Mouse (Mus musculus) 416B (cell line): ENCODE results near the gene Nenf.

Source experiments
- DNase-seq: peaks from one replicate; pipeline ENCODE4 v3.0.0; 2011; ENCODE audit warnings: low read depth

The Nenf gene

DNA sequence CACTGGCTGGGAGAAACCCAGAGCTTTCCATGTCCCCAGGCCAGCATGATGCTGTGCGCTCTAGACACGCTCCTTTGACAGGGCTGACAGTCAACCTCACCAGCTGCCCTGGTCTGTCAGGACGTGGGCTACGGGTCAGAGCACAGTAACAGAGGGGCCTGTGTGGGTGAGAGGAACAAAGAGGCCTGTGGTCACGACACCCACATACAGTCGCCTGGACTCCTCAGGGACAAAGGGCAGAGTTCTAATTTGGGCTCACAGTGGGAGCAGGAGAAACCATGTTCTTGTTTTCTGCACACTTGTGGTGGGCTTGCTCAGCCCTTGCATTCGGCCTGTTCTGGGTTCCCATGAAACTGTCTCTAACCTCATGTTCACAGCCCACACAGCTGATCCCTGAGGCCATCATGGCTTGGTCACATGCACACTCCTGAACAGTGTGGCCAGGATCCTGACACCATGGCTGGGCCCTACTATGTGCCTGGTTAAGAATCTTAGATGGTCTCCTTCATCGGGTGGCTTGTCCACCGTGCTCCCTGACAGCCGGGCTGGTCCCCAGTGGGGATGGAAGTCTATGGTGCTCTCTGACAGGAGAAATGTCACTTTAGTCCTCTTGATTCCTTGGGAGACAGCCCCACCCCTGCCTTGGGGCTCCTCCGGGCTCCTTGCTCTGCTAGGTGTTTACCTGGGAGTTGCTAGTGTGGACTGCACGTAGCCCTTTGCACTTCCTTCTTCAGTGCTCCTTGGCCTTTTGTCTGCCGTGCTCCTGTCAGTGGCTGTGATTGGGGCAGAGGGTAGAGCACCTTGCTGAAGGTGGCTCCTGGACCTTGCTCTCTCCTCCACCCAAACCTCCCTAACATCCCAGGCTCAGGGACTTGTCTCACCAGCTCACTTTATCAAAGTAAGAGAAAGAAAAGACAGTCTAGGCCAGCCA, 34.6 kb downstream of the Nenf start:
- no peak for DNase-seq

DNA sequence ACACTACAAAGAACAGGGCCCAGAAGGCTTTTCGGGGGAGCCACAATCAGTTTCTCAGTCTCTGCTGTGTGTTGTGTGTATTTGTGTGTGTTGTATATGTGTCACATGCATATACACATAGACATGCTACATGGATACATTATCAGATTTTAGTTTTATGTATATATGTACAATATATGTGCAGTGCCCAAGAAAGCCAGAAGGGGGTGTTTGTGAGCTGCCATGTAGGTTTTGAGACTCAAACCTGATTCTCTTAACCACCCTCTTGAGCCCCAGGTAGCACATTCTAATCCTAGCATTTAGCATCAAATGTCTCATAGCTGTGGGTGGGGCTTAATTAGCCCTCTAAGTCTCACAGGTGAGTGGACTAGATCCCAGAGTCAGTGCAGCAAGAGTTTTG, 35.7 kb downstream of the Nenf start:
- DNase-seq, result no peak

DNA sequence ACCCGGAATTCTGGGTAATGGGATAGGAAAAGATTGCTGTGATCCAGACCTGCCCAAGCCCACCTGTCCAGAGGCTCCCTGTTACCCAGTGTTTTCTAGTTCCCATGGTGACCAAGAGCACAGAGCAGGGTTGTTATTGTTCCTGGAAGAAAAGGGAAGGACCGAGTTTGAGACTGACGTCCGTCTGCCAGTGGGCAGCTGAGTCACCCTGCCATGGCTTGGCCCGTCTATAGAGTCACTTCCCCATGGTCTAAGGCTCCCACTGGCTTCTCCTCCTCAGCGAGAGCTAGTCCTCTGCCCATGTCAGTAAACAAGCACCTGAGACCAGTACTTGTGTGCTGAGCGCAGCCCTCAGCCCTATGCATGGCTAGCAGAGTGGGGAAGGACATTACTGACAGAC, 36.8 kb downstream of the Nenf start:
- peak; percentile 74 for DNase-seq

DNA sequence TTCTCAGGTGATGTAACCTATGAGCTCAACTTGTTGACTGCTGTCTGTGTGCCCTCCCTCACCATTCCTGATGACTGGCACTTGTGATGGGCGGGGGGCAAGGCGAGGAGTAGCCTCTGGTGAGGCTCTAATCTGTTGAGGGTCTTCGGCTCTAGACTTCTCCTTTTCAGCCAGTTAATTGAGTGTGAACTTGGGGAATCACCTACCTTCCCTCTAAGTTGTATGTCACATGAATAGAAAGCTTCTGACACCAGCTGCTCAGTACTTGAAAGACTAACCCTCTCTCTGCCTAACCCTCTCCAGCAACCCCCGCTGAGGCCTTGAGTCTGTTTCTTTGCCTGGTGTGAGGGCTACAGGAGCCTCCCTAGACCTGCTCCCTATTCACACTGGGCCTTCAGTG, 39.7 kb downstream of the Nenf start:
- DNase-seq, result no peak

DNA sequence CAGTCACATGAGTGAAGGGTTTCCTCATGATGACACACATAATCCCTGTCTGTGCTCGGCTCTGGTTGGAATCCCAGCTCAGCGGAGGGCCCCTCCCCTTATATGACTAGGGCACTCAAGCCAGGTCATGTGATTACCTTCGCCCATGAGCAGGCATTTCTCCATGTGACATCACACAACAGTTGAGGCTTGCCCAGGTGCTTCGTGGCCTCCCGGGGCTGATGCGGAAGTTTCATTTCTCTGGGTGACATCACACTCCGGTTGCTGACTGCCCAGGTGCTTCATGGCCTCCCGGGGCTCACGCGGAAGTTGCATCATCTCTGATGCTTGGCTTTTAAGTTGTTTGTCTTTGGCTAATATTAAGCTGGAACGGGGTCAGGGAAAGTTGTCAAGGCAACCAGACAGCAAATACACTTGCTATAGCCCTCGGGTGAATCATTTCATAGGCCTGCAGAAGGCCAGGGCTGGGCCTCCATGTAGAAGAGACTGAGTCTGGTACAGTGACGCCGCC, 40.4 kb downstream of the Nenf start:
- peak; percentile 65 for DNase-seq

DNA sequence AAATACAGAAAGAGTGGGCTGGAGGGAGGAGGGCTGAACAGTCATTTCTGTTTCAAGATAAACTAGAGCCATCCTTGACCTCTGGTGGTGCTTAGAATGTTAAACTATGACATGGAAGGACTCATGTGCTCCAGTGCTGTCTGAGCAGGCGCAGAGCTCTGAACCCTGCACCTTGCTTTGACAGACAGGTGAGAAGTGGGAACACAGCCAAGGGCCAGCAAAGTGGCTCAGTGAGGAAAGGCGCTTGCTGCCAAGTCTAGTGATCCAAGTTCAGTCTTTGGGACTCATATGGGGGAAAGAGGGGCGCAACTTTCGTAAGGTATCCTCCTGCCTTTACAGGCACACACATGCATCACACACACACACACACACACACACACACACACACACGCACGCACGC, 41.8 kb downstream of the Nenf start:
- no peak for DNase-seq

DNA sequence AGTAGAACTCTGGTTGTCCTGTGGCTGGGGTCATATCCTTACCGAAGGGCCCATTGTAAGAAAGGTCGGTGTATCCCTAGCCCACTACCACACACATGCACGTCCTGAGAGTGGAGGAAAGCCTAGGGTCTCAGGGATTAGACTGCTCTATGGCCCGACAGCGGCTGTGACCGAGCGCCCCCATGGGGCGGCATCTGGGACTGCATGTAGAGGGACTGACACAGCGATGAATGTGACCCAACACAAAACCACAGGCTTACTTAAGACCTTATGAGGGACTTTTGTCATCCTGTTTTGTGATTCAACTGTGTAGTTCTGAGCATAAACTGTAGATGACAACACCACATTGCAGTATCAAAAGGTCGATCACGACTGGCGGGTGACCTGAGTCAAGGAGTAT, 42.5 kb downstream of the Nenf start:
- DNase-seq, result peak; percentile 90

DNA sequence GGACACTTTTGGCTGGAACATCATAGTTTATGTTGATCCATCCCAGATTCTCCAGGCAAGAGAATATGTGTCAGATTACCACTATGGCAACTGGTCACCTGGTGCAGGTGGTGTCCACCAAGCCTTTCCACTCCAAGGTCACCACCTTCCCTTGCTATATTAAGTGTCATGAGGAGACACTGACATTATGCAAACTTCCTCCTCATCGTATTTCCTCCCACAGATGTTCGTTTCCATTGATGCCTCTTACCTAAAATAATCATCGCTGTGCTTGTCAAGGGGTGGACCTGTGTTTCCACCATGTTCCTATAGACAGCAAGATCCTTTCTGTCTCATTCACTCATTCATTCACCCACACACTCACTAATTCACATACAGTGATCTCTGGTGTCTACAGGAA, 45.3 kb downstream of the Nenf start:
- DNase-seq, result no peak

DNA sequence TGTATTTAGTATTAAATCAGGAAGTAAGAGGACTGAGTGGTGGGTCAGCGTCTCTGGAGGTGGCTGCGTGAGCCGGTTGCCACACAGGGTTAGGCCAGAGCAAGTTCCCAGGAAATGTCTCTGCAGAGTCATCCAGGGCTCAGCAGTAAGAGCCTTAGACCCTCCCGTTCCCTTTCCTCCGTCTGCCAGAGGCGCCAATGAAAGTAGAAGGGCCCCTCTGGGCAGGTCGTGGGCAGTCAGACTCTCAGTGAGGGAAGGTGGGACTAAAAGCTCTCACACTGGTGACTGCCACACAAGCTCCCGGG, 48.4 kb downstream of the Nenf start:
- DNase-seq, result peak; percentile 19

DNA sequence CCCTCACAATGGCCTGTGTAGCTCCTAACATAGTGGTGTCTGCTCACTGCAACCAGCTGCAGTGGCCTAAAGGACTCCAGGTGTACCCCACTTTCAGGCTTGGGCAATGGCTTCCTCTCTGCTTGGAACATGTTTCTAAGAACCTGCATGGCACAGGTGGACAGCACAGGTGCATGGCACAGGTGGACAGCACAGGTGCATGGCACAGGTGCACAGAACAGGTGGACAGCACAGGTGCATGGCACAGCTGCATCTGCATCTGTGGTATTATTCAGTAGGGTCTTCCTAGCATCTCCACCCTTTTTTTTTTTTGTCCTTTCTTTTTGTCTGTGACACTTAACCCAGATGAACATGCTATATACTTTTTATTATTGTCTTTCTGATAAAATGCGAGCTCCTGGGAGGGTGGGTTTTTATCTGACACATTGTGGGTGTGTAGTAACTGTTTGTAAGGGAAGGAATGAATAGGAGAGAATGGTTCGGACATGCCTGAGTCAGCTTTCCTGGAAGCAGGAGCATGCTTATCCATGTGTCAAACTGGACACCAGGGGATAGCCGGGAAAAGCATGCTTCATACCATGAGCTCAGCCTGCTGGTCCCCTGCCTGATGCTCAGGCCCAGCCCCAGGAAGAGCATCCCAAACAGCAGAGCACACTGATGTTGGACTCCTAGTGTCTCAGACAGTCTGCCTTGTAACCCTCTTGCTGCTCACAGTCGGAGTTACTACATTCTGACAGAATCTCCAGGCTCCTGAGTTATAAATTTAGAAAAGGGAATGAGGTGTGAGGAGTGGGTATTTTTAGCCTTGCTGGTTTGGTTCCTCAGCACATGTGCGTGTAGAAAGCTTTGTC, 49.0 kb downstream of the Nenf start:
- no peak for DNase-seq

DNA sequence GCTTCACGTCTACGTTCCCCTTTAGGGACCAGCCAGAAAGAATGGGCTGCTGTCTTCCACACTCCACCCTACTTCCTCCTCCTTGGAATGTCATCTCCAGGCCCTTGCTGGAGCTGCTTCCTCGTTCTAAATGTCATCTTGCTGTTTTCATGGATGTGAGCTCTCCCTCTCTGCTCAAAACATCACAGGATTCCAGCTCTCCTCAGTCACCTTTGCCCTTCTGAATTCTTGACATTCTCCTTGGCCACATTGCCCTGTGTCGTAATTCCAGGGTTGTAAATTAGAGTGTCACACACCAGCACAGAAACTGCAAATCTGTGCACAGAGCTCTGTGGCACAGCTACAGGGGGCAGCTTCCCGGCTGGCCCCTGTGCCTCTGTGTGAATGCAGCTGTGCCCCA, 50.1 kb downstream of the Nenf start:
- DNase-seq, result no peak

DNA sequence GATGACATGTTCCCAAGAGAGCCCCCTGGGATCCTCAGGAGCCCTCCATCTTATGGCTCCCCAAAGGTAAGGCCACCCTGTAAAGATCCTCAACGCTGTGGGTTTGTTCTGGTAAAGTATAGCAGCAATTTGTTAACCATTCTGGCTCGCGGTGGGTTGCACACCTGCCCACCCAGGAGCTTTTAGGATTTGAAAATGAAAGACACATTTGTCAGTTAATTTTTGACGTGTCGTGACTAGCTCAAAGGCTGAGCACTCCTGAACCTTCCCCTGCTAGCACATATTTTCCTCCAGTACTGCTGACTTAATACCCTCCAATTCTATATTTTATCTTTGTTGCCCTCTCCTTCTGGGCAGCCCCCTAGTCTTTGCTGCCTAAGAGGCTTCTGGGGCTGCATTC, 50.8 kb downstream of the Nenf start:
- DNase-seq, result no peak

DNA sequence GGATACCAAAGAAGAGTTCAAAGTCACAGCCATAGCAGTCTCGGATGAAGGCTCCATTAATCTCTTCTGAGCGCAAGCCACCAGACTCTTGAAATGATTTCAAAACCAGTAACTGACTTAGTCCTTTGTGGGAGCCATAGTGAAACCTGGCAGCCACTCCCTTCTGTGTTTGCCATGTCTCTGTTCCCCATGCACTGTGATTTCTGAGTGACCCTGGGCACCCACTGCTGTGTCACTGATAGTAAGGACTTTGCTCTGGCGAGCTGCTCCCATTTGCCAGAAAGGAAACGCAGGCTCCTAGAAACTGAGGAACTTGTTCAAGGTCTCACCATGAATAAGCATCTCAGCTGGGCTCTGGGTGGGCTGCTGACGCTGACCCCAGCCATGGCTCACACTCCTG, 54.5 kb downstream of the Nenf start:
- DNase-seq, result no peak

DNA sequence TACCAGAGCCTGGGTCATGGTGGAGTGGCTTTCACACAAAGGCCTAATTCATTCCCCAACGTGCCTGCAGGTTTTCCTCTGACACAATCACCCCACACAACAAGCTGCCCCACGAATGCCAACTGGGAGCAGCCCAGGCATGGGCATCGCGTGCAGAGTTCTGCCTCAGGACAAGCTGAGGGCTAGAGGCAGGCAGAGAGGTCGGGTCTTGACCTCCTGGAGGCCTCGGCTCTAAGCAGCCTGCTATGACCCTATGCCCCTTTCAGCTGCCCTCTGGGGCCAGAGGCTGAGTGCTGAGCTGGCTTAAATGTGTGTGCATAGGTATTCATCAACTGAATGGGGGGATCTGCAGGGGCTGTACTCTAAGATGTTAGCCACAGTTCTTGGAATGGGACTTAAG, 56.1 kb downstream of the Nenf start:
- DNase-seq, result no peak

DNA sequence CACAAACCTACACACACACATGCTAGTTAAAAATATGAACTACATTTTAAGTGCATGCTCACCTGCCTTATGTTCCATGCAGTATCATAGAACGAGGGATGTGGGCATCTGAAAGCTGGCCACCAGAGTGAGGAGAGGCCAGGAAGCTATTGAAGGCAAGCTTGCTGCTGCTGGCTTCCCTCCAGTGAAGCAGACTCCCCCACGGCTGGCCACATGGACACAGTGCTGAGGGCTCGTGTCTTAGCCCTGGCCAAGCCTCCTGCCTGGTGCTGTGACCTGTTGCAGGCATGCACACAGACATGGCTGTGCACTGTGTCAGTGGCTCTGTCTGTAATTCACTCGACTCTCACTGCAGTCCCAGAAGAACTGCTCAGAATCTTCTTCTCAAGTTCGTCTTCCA, 58.3 kb downstream of the Nenf start:
- DNase-seq, result no peak

DNA sequence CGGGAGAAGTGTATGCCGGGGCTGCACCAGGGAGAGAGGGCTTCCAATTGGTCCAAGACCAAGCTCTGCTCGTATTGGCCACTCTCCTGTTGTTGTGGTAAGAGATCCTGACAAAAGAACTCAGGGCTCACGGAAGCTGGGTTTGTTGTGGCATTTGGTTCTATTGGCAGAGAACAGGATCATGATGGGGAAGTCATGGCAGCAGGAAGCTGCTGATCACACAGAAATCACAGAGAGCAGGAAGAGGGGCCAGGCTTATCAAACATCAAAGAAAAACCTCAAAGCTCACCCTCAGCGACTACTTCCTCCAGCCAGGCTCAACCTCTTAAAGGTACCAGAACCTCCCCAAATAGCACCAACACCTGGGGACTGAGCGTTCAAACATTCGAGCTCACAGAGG, 58.9 kb downstream of the Nenf start:
- peak; percentile 66 for DNase-seq

DNA sequence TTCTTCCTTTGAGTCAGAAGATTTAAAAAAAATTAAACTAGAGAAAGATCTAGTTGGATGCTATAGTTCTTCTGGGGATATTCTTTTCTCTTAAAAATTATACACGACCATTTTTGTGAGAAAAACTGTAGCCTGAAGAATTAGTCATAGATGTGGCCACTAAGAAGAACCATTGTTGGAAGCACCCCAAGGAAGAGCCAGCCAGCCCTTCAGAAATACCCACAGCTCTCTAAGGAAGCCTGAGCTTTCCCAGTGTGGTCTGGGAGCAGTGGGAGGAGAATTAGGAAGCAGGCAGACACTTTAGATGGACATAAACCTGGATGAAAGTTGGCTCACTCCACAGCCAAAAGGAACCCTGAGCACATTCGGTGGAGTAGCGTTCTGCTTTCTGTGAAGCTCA, 59.5 kb downstream of the Nenf start:
- DNase-seq, result no peak

DNA sequence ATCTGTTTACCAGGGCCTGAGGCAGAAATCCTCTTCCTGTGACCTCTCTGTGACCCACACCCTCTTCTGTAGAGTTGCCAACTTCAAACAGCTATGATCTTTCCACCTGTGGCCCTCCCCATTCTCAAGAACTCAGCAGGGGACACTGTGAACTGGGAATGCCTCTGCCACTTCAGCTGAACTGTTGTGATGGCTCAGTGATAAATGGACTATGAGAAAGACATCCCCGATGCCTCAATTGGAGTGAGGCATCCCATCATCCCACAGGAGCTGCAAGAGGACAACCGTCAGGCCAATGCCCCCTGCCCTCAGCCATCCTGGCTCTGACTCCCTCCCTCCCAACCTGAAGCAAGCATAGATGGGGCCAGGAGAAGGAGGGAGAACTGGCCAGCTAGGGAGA, 60.0 kb downstream of the Nenf start:
- no peak for DNase-seq

DNA sequence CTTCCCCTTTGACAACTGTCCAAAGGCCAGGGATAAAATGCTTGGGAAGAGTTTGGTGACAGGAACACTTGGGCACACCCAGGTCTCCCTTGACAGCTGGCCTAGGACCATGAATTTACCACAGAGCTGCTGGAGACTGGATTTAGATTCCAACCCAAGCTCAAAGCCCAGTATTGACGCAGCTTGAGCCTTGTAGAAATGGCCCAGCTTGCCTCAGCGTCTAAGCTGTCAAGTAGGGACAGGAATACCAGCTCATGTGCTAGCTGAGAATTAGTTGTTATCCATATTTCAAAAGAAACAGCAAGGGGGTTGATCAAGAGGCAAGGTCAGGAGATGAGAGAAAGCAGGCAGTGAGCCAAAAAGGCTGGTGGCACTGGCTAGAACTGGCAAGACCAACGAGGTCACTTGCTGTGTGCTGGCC, 60.6 kb downstream of the Nenf start:
- DNase-seq, result no peak
